Mouse (Mus musculus) liver, adult 2 months (tissue): ENCODE measurements around the gene Dnah14. TPM values are rescaled to one million over a fixed set of nuclear protein-coding genes. Genes with fewer than 3 reads are reported as not detected.

Source experiments
- DNase-seq: peaks from one replicate; pipeline ENCODE4 v3.0.0-alpha.2; 2011; ENCODE audit warnings: low read depth, low spot score; ENCODE audit errors: extremely low read depth
- H3K27ac ChIP-seq: fragments of 200-500 bp; replicated peaks from 2 replicates; pipeline ENCODE4 v1.5.1; 2012; ENCODE audit warnings: low read depth, mild to moderate bottlenecking, control low read depth, inconsistent platforms, low read length; ENCODE audit not compliant: insufficient read depth
- H3K27me3 ChIP-seq: fragments of 200-500 bp; 2 replicates; pipeline ENCODE4 v1.6.1; 2012; ENCODE audit warnings: mild to moderate bottlenecking, moderate library complexity, low read length, inconsistent platforms; ENCODE audit not compliant: control insufficient read depth, insufficient read depth
- H3K36me3 ChIP-seq: fragments of 200-500 bp; 2 replicates; pipeline ENCODE4 v1.6.1; 2012; ENCODE audit warnings: low read length, inconsistent platforms; ENCODE audit not compliant: control insufficient read depth, insufficient read depth
- H3K4me1 ChIP-seq: fragments of 200-500 bp; 2 replicates; pipeline ENCODE4 v1.6.1; 2011; ENCODE audit warnings: low read length; ENCODE audit not compliant: control insufficient read depth, insufficient read depth
- H3K4me3 ChIP-seq: fragments of 200-500 bp; 2 replicates; pipeline ENCODE4 v1.5.1; 2011; ENCODE audit warnings: low read depth, mild to moderate bottlenecking, control low read depth, low read length, moderate library complexity; ENCODE audit not compliant: insufficient read depth
- H3K79me2 ChIP-seq: fragments of 200-500 bp; 2 replicates; pipeline ENCODE4 v1.6.1; 2012; ENCODE audit warnings: inconsistent platforms, mild to moderate bottlenecking, low read length, moderate library complexity; ENCODE audit not compliant: control insufficient read depth, insufficient read depth
- H3K9ac ChIP-seq: fragments of 200-500 bp; 2 replicates; pipeline ENCODE4 v1.6.1; 2012; ENCODE audit warnings: low read depth, mild to moderate bottlenecking, control low read depth, inconsistent platforms, low read length
- CTCF ChIP-seq: fragments of 200-500 bp; IDR thresholded peaks from 2 replicates; pipeline ENCODE4 v1.5.1; 2011; ENCODE audit warnings: low read depth, low read length, control low read depth
- POLR2A ChIP-seq: fragments of 200-500 bp; IDR thresholded peaks from 2 replicates; pipeline ENCODE4 v1.6.1; 2011; ENCODE audit warnings: low read length, control low read depth; ENCODE audit not compliant: insufficient read depth; ENCODE audit errors: extremely low read depth
- WGBS: fragments of 180-500 bp; shearing (Covaris S2); methylation state at CpG from one replicate; pipeline ENCODE4 v1.1.7; 2018; 5-methylcytosine and 5-hydroxymethylcytosine counted together
- polyA plus RNA-seq: library from polyadenylated mRNA; depleted of rRNA; stranded (reverse); fragments of >200 nt; gene quantifications from 2 replicates; pipeline ENCODE4 v1.2.3, GENCODE M21; 2012
- total RNA-seq: library from RNA; depleted of rRNA; stranded (reverse); fragments of >200 nt; gene quantifications from 2 replicates; pipeline ENCODE4 v1.2.3, GENCODE M21; 2014

Gene Dnah14
- total and polyA plus RNA-seq, 2 experiments: not detected

DNA sequence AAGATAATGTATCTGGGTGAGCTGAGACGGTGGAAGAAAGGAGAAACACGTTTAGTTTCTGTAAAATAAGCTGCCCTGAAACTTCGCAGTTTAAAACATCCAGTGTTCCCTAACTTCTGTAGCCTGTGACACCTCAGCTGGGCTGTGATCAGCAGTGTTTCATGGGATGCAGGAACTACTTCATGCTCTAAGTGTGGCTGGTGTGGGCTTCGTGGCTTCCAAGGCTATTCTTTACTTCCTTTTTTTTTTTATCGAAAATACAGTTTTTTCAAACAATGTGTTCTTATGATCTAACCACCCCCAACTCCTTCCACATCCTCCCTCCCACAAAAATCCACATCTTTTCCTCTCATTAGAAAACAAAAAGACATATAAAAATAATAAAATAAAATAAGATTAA, 20.9 kb upstream of the Dnah14 start:
- Histone ChIP-seq H3K9ac (no peak overlapping the region), H3K27me3 (0 out of 2 replicates have a peak, but pooled peaks cover 1% of the 10 kb centered on the region), H3K4me3 (no peak overlapping the region), H3K4me1 (no peaks in the 10 kb centered on the region), H3K36me3 (no peaks in the 10 kb centered on the region), H3K27ac (no peak overlapping the region), H3K79me2 (no peaks in the 10 kb centered on the region)
- TF ChIP-seq POLR2A (no peak), CTCF (no peak)
- whole genome bisulfite sequencing: 74% methylated on average over 5 of the region's 5 CpGs
- no peak for DNase-seq

DNA sequence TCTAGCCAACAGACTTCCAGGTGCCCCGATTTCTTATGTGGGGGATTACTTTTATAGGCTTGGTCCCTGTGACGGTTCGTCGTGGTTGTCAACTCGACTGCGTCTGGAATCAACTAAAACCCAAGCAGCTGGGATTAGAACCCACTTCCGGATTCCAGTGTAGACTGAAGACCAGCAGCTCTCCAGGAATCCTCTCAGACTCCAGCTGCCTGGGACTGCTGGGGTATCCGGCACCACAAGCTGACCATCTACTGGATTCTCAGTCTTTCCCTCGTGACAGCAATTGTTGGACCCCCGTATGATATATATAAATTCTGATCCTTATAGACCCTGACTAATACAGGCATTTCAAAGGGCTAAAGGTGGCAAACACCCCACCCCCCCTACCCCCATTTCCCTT, 16.7 kb upstream of the Dnah14 start:
- no peak for DNase-seq
- no peak overlapping the region for H3K9ac ChIP-seq
- H3K27me3 ChIP-seq: 0 out of 2 replicates have a peak, but pooled peaks cover 2% of the 10 kb centered on the region
- no peaks in the 10 kb centered on the region for H3K4me1 ChIP-seq
- H3K27ac ChIP-seq: no peak overlapping the region
- WGBS: 83% methylated on average over 10 of the region's 10 CpGs
- H3K4me3 ChIP-seq: no peak overlapping the region
- TF ChIP-seq POLR2A (no peak), CTCF (no peak)
- no peaks in the 10 kb centered on the region for H3K36me3 ChIP-seq
- no peaks in the 10 kb centered on the region for H3K79me2 ChIP-seq

DNA sequence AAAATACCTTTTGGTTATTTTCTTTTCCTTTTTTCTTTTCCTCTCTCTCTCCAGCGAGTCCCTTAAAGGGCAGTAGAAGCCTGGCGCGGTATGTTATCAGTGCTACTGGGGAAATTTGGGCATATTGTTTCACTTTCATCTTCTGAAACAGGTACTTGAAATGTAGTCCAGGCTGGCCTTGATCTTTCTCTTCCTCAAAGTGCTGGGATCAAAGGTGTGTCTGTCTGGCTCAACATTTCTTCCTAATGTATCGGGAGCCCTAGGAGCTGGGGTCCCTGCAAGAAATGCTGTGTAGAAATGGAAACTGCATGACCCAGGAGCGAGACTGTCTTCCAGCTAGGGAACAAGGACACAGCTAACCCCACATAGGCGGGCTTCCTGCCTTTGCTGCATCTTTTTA, 16.0 kb upstream of the Dnah14 start:
- Histone ChIP-seq H3K9ac (no peak overlapping the region), H3K27ac (no peak overlapping the region), H3K4me3 (no peak overlapping the region), H3K4me1 (no peaks in the 10 kb centered on the region), H3K27me3 (0 out of 2 replicates have a peak, but pooled peaks cover 2% of the 10 kb centered on the region), H3K36me3 (no peaks in the 10 kb centered on the region), H3K79me2 (no peaks in the 10 kb centered on the region)
- no peak for TF ChIP-seq POLR2A
- TF ChIP-seq CTCF: no peak
- no peak for DNase-seq
- 79% methylated on average over 6 of the region's 6 CpGs for WGBS

DNA sequence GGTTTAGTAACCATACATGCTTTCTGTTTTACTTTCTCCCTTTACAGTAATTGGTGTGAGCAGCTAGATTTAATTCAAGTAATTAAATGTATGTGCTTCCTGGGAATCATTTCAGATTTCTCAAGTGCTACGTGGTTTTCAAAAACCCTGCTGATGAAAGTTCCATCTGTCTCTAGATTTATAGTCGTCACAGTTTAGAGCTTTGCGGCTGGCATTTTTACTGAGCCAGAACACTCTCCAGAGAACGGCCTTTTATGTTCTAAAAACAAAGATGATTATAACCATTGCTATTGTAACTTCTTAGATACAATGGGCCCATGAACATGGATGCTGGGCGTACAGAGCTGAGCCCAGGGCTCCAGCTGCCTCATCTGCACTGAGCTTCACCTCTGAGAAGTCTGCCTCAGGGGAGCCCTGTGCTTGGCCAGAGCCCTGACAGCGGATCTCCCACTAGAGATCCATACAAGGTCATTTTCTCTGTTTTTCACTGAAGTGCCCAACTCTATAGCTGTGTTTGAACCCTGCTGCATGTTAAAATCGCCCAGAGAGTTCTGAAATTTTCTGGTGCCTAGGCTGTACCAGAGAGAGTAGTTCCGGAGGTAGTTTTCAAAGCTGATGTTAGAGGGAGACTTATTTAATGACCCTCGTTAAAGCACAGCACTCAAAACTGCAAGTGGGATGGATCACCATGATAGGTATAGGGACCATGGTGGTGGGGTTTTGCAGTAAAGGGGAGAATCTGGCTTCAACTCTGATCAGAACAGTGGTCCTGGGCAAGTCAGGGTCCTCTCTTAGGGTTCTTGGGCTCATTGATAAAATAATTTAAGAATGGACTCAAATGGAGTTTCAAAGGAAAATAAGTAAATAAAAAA, 15.2 kb upstream of the Dnah14 start:
- Histone ChIP-seq H3K9ac (no peak overlapping the region), H3K4me1 (no peaks in the 10 kb centered on the region), H3K27ac (no peak overlapping the region), H3K36me3 (no peaks in the 10 kb centered on the region), H3K79me2 (no peaks in the 10 kb centered on the region), H3K27me3 (0 out of 2 replicates have a peak, but pooled peaks cover 2% of the 10 kb centered on the region), H3K4me3 (no peak overlapping the region)
- no peak for DNase-seq
- WGBS: 80% methylated on average over 9 of the region's 9 CpGs
- TF ChIP-seq CTCF (no peak), POLR2A (no peak)

DNA sequence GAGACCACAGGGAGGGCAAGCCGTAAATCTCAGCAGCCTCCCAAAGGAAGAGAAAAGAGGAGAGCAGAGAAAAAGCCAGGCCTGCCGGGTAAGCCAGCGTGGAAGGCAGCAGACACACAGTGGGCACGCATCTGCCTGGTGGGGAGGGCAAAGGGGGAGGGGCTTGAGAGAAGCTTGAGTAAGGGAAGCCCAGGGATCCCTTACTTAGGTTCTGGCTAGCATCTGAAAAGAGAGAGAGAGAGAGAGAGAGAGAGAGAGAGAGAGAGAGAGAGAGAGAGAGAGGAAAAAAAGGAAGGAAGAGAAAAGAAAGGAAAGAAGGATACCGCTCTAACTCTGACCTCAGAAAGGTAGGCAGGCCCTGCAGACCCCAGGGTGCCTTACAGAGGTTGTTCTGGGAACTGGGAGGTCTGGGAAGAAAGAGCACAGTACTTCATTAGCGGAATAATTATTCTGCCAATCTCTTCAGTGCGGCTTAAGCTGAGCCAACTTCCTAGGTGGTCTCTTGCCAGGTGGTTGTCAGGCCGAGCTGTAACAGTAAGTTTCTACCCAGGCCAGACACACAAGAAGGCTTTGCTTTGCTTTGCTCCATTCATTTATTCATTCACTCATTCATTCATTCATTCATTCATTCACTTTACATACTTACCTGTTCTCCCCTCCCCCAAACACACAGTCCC, 14.5 kb upstream of the Dnah14 start:
- no peaks in the 10 kb centered on the region for H3K4me1 ChIP-seq
- no peaks in the 10 kb centered on the region for H3K79me2 ChIP-seq
- WGBS: 48% methylated on average over 8 of the region's 8 CpGs
- no peak for DNase-seq
- TF ChIP-seq POLR2A (no peak), CTCF (no peak)
- H3K27ac ChIP-seq: no peak overlapping the region
- H3K27me3 ChIP-seq: 0 out of 2 replicates have a peak, but pooled peaks cover 2% of the 10 kb centered on the region
- H3K9ac ChIP-seq: no peak overlapping the region
- H3K4me3 ChIP-seq: no peak overlapping the region
- no peaks in the 10 kb centered on the region for H3K36me3 ChIP-seq
